Mouse (Mus musculus): Measurements from ENCODE around the gene Kng1. TPM values are rescaled to one million over a fixed set of nuclear protein-coding genes. Genes with fewer than 3 reads are reported as not detected.
"Not testable (repeated sequence)": the region's sequence is repeated elsewhere in the genome, so short reads cannot be mapped to it uniquely, and the experiment has no call there.

The Kng1 gene
- polyA plus RNA-seq, 1 experiment from 2014 or later, result not detected

- H3K9ac ChIP-seq (ENCODE audit: low read length); H3K9me3 ChIP-seq (ENCODE audit: control insufficient read depth, low read length); H3K4me2 ChIP-seq (ENCODE audit: low read depth); H3K27me3 ChIP-seq (ENCODE audit: control insufficient read depth, insufficient read depth, low read length); H3K27ac ChIP-seq (ENCODE audit: low read depth, low read length); H3K4me3 ChIP-seq (ENCODE audit: low read depth, low read length); DNase-seq (ENCODE audit: low spot score); H3K36me3 ChIP-seq (ENCODE audit: control insufficient read depth, insufficient read depth, low read length); ATAC-seq (ENCODE audit: insufficient read depth, low FRiP score, low TSS enrichment); H3K4me1 ChIP-seq (ENCODE audit: control insufficient read depth, insufficient read depth, low read length): not testable (repeated sequence)
- WGBS, result 97% methylated on average over 1 of the region's 1 CpGs
Observed at GRCm38 (mm10) chr16:23098105-23098452, 40.4 kb downstream of the Kng1 start.

DNA sequence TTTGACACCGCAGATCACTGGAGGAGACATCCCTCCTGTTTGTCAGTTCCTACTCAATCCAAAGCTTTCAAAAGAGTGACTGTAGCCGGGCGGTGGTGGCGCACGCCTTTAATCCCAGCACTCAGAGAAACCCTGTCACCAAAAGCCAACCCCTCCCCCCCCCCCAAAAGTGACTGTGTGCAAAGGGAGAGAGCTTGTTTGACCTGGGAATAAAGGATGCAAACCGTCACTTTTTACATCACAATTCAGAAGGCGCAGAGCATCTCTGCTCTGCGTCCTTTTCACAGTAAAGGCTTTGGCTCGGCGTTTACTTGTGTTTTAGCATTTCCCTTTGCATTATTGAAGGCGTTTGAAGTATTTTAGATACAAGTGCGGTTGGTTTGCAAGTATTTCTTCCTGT, 42.0 kb downstream of the Kng1 start:
- Histone ChIP-seq H3K4me2 (ENCODE audit: low read depth) (peak overlapping the region; percentile 37), H3K36me3 (ENCODE audit: control insufficient read depth, insufficient read depth, low read length) (no peaks in the 10 kb centered on the region), H3K4me1 (ENCODE audit: control insufficient read depth, insufficient read depth, low read length) (no peaks in the 10 kb centered on the region), H3K9me3 (ENCODE audit: control insufficient read depth, low read length) (no peaks in the 10 kb centered on the region), H3K4me3 (ENCODE audit: low read depth, low read length) (peak overlapping the region; percentile 19), H3K9ac (ENCODE audit: low read length) (peak overlapping the region; percentile 35), H3K27me3 (ENCODE audit: control insufficient read depth, insufficient read depth, low read length) (no peaks in the 10 kb centered on the region), H3K27ac (ENCODE audit: low read depth, low read length) (no peak overlapping the region)
- ATAC-seq (ENCODE audit: insufficient read depth, low FRiP score, low TSS enrichment), result no peak
- no peak for DNase-seq (ENCODE audit: low spot score)
- WGBS, result 11% methylated on average over 12 of the region's 12 CpGs

- WGBS, result 0% methylated on average over 9 of the region's 9 CpGs
- no peak overlapping the region for H3K27ac ChIP-seq (ENCODE audit: low read depth, low read length)
- no peaks in the 10 kb centered on the region for H3K36me3 ChIP-seq (ENCODE audit: control insufficient read depth, insufficient read depth, low read length)
- no peaks in the 10 kb centered on the region for H3K27me3 ChIP-seq (ENCODE audit: control insufficient read depth, insufficient read depth, low read length)
- H3K4me3 ChIP-seq (ENCODE audit: low read depth, low read length), result peak overlapping the region; percentile 19
- H3K9me3 ChIP-seq (ENCODE audit: control insufficient read depth, low read length), result no peaks in the 10 kb centered on the region
- DNase-seq (ENCODE audit: low spot score) (peak; percentile 68), ATAC-seq (ENCODE audit: insufficient read depth, low FRiP score, low TSS enrichment) (peak; percentile 35; the same call in 1 of the 2 replicates)
- no peaks in the 10 kb centered on the region for H3K4me1 ChIP-seq (ENCODE audit: control insufficient read depth, insufficient read depth, low read length)
- peak overlapping the region; percentile 37 for H3K4me2 ChIP-seq (ENCODE audit: low read depth)
- peak overlapping the region; percentile 35 for H3K9ac ChIP-seq (ENCODE audit: low read length)
Observed at GRCm38 (mm10) chr16:23100099-23100575, 42.5 kb downstream of the Kng1 start.

DNA sequence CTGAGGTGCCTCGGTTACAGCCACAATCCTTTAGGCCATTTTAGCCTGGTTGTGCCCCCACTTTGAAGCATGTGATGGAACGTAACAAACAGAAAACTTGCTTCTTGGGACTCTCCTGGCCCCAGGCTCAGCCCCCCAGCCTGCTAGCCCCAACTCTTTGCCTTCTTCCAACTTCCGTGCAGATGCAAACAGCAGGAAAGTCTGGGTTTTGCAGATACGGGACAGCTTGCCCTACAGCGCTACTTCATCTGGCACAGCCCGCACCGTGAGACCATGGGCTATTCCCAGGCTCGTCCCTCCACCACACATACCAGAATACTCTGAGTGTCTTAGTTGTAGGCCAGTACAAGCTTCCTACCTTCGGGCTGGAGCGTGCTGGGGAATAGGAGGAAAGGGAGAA, 42.9 kb downstream of the Kng1 start:
- Histone ChIP-seq H3K4me3 (ENCODE audit: low read depth, low read length) (no peak overlapping the region; the same call in 1 of the 2 replicates), H3K36me3 (ENCODE audit: control insufficient read depth, insufficient read depth, low read length) (no peaks in the 10 kb centered on the region), H3K9ac (ENCODE audit: low read length) (no peak overlapping the region), H3K4me2 (ENCODE audit: low read depth) (peak overlapping the region; percentile 37), H3K4me1 (ENCODE audit: control insufficient read depth, insufficient read depth, low read length) (no peaks in the 10 kb centered on the region), H3K27ac (ENCODE audit: low read depth, low read length) (no peak overlapping the region), H3K27me3 (ENCODE audit: control insufficient read depth, insufficient read depth, low read length) (no peaks in the 10 kb centered on the region), H3K9me3 (ENCODE audit: control insufficient read depth, low read length) (no peaks in the 10 kb centered on the region)
- WGBS, result 9% methylated on average over 10 of the region's 10 CpGs
- ATAC-seq (ENCODE audit: insufficient read depth, low FRiP score, low TSS enrichment) (no peak), DNase-seq (ENCODE audit: low spot score) (peak; percentile 20)

GRCm38 (mm10) chr16:23102340-23103037, 44.8 kb downstream of the Kng1 start:
- H3K4me2 ChIP-seq (ENCODE audit: low read depth), result peak overlapping the region; percentile 45
- no peaks in the 10 kb centered on the region for H3K4me1 ChIP-seq (ENCODE audit: control insufficient read depth, insufficient read depth, low read length)
- peak overlapping the region; percentile 18; the same call in 1 of the 2 replicates for H3K9ac ChIP-seq (ENCODE audit: low read length)
- peak overlapping the region; percentile 23 for H3K4me3 ChIP-seq (ENCODE audit: low read depth, low read length)
- H3K27me3 ChIP-seq (ENCODE audit: control insufficient read depth, insufficient read depth, low read length), result no peaks in the 10 kb centered on the region
- H3K36me3 ChIP-seq (ENCODE audit: control insufficient read depth, insufficient read depth, low read length), result no peaks in the 10 kb centered on the region
- H3K9me3 ChIP-seq (ENCODE audit: control insufficient read depth, low read length), result no peaks in the 10 kb centered on the region
- H3K27ac ChIP-seq (ENCODE audit: low read depth, low read length), result no peak overlapping the region
- WGBS, result 11% methylated on average over 15 of the region's 15 CpGs
- ATAC-seq (ENCODE audit: insufficient read depth, low FRiP score, low TSS enrichment) (no peak), DNase-seq (ENCODE audit: low spot score) (no peak)

- Histone ChIP-seq H3K27ac (ENCODE audit: low read depth, low read length) (no peak overlapping the region), H3K27me3 (ENCODE audit: control insufficient read depth, insufficient read depth, low read length) (no peaks in the 10 kb centered on the region), H3K9me3 (ENCODE audit: control insufficient read depth, low read length) (no peaks in the 10 kb centered on the region), H3K4me1 (ENCODE audit: control insufficient read depth, insufficient read depth, low read length) (no peaks in the 10 kb centered on the region), H3K9ac (ENCODE audit: low read length) (peak overlapping the region; percentile 18; the same call in 1 of the 2 replicates), H3K4me2 (ENCODE audit: low read depth) (peak overlapping the region; percentile 45), H3K4me3 (ENCODE audit: low read depth, low read length) (peak overlapping the region; percentile 23), H3K36me3 (ENCODE audit: control insufficient read depth, insufficient read depth, low read length) (no peaks in the 10 kb centered on the region)
- DNase-seq (ENCODE audit: low spot score) (no peak), ATAC-seq (ENCODE audit: insufficient read depth, low FRiP score, low TSS enrichment) (no peak)
- WGBS, result 41% methylated on average over 17 of the region's 17 CpGs
Observed at GRCm38 (mm10) chr16:23103038-23103745, 45.5 kb downstream of the Kng1 start.

DNA sequence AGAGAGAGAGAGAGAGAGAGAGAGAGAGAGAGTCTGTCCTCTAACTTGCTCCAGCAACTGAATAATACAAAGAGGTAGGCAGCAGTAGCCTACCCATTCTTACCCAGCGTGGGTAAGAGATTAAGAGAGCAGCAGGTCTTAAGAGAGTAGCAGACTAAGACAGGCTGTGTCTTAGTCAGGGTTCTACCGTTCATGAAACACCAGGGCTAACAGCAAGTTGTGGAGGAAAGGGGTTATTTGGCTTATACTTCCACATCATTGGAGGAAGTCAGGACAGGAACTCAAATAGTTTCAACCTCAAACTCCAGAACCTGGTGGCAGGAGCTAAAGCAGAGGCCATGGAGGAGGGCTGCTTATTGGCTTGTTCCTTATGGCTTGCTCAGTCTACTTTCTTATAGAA, 46.2 kb downstream of the Kng1 start:
- no peak for ATAC-seq (ENCODE audit: insufficient read depth, low FRiP score, low TSS enrichment)
- H3K27ac ChIP-seq (ENCODE audit: low read depth, low read length), result no peak overlapping the region
- H3K4me3 ChIP-seq (ENCODE audit: low read depth, low read length), result no peak overlapping the region

DNA sequence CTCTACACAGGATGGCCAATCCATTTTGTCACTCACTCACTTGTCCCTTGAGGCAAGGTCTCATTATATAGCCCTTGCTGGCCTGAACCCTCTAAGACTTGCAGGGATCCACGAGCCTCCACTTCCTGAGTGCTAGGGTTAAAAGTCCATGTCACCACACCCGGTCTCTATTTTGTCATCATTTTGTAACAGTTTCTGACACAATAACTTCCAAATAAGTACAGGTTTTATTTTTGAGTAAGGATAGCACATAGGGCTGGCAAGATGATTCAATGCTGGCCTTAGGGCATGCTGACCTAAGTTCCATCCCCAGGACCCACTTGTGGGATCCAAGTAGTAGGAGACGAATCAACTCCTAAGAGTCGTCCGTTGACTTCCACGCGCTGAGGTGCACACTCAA, 48.5 kb downstream of the Kng1 start:
- no peak overlapping the region for H3K27ac ChIP-seq (ENCODE audit: low read depth, low read length)
- H3K9ac ChIP-seq (ENCODE audit: low read length), result no peak overlapping the region
- no peak overlapping the region for H3K4me3 ChIP-seq (ENCODE audit: low read depth, low read length)
- WGBS, result 81% methylated on average over 7 of the region's 7 CpGs
- DNase-seq (ENCODE audit: low spot score), result no peak
- no peaks in the 10 kb centered on the region for H3K27me3 ChIP-seq (ENCODE audit: control insufficient read depth, insufficient read depth, low read length)
- H3K4me2 ChIP-seq (ENCODE audit: low read depth), result no peak overlapping the region
- H3K4me1 ChIP-seq (ENCODE audit: control insufficient read depth, insufficient read depth, low read length), result peaks cover 11% of the 10 kb centered on the region
- H3K9me3 ChIP-seq (ENCODE audit: control insufficient read depth, low read length), result no peaks in the 10 kb centered on the region
- no peak for ATAC-seq (ENCODE audit: insufficient read depth, low FRiP score, low TSS enrichment)
- peaks cover 7% of the 10 kb centered on the region for H3K36me3 ChIP-seq (ENCODE audit: control insufficient read depth, insufficient read depth, low read length)

More for the DNA sequence above, 46.2 kb downstream of the Kng1 start:
- H3K9ac ChIP-seq (ENCODE audit: low read length), result no peak overlapping the region
- no peaks in the 10 kb centered on the region for H3K27me3 ChIP-seq (ENCODE audit: control insufficient read depth, insufficient read depth, low read length)
- H3K36me3 ChIP-seq (ENCODE audit: control insufficient read depth, insufficient read depth, low read length), result no peaks in the 10 kb centered on the region
- WGBS, result 76% methylated on average over 2 of the region's 2 CpGs
- no peaks in the 10 kb centered on the region; the same call in none of the 2 replicates for H3K4me1 ChIP-seq (ENCODE audit: control insufficient read depth, insufficient read depth, low read length)
- DNase-seq (ENCODE audit: low spot score), result no peak
- H3K9me3 ChIP-seq (ENCODE audit: control insufficient read depth, low read length), result no peaks in the 10 kb centered on the region
- H3K4me2 ChIP-seq (ENCODE audit: low read depth), result no peak overlapping the region
